Mouse (Mus musculus): Measurements from ENCODE around the gene Ppfia4.
"Not testable (repeated sequence)": the region's sequence is repeated elsewhere in the genome, so short reads cannot be mapped to it uniquely, and the experiment has no call there.

Ppfia4 gene

DNA sequence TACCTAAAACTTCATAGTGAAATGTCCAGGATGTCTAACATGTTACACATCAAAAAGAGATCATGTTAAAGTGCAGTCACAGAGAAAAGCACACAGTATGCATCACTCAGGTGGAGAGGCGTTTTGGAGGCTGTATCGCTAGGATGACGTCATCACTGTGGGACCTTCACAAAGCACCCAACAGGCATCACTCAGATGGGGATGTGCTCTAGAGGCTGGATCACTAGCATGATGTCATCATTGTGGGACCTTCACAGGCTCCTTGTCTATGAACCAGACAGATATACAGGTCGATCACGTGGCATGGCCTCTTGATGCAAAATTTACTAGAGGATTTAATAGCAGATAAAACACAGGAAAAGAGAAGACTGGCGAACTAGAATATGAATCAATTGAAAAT, 68.4 kb downstream of the Ppfia4 start:
- no peak for DNase-seq

DNA sequence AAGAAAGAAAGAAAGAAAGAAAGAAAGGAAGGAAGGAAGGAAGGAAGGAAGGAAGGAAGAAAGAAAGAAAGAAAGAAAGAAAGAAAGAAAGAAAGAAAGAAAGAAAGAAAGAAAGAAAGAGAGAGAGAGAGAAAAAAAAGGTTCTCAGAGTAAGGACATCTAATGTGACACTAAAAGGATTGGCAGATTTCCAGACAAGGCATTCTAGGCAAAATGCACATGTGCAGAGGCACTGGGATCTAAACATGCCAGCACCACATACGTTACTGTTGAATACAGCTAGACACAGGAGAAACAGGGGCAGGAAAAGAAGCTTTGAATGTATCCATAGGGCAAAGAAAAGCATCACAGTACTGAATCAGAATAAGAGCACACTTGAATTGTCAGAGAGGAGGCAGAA, 83.0 kb downstream of the Ppfia4 start:
- not testable (repeated sequence) for DNase-seq
